Mouse (Mus musculus) gastrocnemius, postnatal 36 days (tissue): Measurements from ENCODE around the gene Zfpm1. TPM values are rescaled to one million over a fixed set of nuclear protein-coding genes. Genes with fewer than 3 reads are reported as not detected.

Experiments used
- DNase-seq, 2 experiments: peaks; one replicate each; pipeline ENCODE4 v3.0.0; 2022
- intact Hi-C: fragments of 180-260 bp; cut with DNase I; formaldehyde crosslinking; loops from one replicate; pipeline ENCODE4 v1.15.1; 2025
- long read RNA-seq, 2 experiments: library from polyadenylated mRNA; stranded (forward); transcript quantifications; one replicate each; pipeline ENCODE4 v2.0.0; 2021
- total RNA-seq, 2 experiments: library from RNA; stranded (reverse); gene quantifications; 2 replicates each; pipeline ENCODE4 v1.2.3; 2021

Gene Zfpm1
- total RNA-seq: 1 to 10 TPM; 5.6 to 8.9 TPM
- long read RNA-seq, experiment 1, partial matches to known transcripts: 1 of 3 reads
- long read RNA-seq, experiment 1, other reads (novel, unspliced or antisense): 2 of 3 reads
- long read RNA-seq, experiment 2, partial matches to known transcripts: 2 of 3 reads
- long read RNA-seq, experiment 2, other reads (novel, unspliced or antisense): 1 of 3 reads

DNA sequence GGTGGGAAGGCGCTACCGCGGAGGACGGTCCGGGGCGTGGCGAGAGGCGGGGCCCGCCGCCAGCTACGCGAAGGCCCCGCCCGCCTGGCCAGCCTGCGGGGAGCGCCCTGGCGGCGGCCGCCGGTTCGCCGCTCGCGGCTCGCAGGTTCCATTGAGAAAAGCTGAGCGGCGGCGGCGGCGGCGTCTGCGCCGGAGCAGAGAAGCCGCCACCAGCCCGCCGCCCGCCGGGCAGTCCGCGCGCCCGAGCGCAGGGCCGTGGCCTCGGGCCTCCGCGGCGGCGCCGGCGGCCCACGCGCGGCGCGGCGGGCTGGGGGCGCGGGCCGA, at the start of gene Zfpm1:
Zfpm1 (plus strand) TSS at position 107 of the 324 bp plus-strand sequence.
- DNase-seq: no peak
- intact Hi-C loops: no loop called here

- DNase-seq: peak; percentile 43 to 73
These were observed 47.9 kb upstream of the Zfpm1 start for GRCm38 (mm10) chr8:122234055-122234454.

DNA sequence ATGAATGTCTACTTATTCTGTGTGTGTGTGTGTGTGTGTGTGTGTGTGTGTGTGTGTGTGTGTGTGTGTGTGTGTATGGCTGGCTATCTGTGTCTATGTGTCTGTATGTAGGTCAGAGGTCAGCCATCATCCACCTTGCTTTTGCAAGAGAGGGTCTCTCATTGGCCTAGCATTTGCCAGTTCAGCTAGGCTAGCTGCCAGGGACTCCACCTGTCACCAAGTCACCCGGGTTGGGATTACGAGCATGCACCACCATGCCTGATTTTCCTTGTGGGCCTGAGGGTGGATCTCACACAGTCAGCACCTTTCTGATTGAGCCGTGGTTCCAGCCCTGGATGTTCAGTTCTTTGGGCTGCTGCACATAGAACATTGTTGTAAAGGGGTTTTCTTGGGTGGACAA, 45.4 kb upstream of the Zfpm1 start:
- DNase-seq: no peak
- intact Hi-C loops: no loop called here

More at GRCm38 (mm10) chr8:122234055-122234454, 47.9 kb upstream of the Zfpm1 start:
- intact Hi-C loops: loop anchor here (2.0 to 5.0 kb wide), 2 partner anchors 25 to 257 kb away; no protein-coding TSS in a partner anchor

- intact Hi-C loops: no loop called here
- no peak for DNase-seq
These were observed 43.7 kb upstream of the Zfpm1 start for GRCm38 (mm10) chr8:122238225-122238624.

GRCm38 (mm10) chr8:122238731-122239130, 43.2 kb upstream of the Zfpm1 start:
- intact Hi-C loops: no loop called here
- DNase-seq: no peak

DNA sequence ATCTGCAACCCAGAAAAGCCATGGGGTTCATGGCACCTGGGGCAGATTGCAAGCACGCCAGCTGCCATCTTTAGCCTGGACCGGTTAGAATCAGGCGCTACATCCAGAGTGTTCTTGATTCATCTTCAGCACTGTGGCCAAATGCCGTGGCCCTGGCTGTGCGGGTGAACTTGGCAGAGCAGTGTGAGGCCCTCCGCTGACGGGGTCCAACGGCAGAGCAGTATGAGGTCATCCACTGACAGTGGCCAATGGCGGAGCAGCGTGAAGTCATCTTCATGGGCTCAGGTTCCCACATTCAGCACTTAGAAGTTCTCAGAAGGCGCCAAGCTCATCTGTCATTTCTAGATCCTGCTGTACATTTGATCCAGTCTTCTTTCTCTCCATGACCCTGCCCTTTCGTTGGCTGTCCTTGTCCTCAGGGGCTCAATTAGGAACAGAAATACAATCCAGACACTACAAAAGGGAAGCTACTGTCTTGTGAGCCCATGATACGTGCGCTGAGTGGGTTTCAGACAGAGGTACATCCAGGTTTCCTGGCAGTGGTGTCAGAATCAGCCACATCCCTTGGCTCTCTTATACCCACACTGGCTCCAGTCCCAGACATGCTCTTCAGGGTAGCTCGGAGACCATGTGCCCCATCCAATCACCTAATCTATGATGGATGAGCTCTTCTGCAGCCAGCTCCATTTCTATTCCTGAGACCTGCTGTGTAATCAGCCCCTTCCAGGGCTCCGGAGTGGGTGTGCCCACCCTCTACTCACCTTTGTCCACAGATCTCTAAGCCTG, 41.5 kb upstream of the Zfpm1 start:
- intact Hi-C loops: no loop called here
- DNase-seq: peak in 1 of 2 experiments; percentile 45

GRCm38 (mm10) chr8:122243310-122243709, 38.6 kb upstream of the Zfpm1 start:
- DNase-seq: no peak
- intact Hi-C loops: no loop called here

DNA sequence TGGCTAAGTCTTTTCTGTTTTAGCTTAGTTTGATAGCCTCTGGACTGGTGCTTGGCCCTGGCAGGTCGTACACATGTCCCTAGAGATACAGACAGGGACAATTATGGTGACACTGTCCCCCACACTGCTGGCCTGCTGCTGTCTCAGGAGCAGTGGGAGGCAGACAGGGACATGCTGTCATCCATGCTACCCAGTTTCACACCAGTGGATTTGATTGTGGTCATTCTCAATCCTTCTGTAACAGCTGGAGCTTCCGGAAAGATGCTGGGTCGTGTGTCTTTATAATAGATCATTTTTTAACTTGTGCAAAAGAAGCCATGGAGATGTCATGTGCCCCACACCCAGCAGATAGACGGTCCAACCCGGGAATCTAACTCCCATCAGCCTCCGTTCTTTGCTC, 36.8 kb upstream of the Zfpm1 start:
- intact Hi-C loops: no loop called here
- DNase-seq: no peak

GRCm38 (mm10) chr8:122246257-122247211, 35.4 kb upstream of the Zfpm1 start:
- intact Hi-C loops: no loop called here
- no peak for DNase-seq

DNA sequence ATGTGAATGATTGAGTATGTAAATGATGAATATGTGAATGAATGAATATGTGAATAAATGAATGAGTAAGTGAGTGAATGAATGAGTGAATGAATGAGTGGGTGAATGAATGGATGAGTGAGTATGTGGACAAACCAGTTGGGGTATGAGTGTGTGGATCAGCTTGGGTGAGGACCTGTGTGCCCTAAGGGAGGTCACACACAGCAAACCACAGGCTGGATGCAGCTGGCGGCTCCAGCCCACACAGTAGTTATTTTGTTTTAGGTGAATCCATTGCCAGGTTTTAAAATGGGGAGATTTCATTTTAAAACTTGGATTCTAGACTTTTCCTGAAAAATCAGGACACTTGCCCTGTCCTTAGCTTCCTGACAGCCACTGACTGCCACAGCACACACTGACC, 30.2 kb upstream of the Zfpm1 start:
- intact Hi-C loops: no loop called here
- DNase-seq: no peak

GRCm38 (mm10) chr8:122252366-122252765, 29.6 kb upstream of the Zfpm1 start:
- DNase-seq: no peak
- intact Hi-C loops: no loop called here

DNA sequence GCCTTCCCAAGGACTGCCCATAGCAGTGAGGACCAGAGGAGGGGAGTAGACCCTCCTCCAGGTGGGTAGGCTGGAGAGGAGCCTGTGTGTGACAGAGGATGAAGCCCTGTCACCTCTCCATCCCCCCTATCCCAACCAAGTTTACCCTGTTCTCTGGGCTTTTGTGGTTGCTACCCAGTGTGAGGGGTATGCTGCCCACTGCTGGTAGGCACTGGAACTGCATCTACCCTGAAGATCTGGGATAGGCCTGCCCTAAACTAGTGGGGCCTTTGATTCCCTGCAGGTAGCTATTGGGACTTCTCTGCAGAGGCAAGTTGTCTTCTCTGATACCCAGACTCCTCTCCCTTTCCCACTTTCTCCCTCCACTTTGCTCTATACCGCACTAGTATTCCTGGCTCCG, 22.6 kb upstream of the Zfpm1 start:
- intact Hi-C loops: loop anchor here (2.0 kb wide), 1 partner anchor 25 kb away; no protein-coding TSS in a partner anchor
- peak; percentile 63 to 77 for DNase-seq

DNA sequence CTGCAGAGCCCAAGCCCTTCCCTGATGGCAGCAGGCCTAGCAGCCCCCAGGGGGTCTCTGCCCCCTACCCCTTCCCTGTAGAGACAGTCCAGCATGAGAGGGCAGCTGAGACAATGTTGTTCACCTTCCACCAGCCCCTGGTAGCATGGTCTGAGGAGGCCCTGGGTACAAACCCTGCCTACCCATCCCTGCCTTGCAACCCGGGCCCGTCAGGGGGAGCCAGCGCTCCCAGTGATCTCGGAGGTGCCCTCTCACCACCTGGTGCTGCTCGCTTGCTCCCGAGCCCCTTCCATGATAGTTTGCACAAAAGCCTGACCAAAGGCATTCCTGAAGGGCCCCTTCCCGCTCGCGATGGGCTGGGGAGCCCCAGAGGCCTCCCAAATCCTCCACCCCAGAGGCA, 21.2 kb upstream of the Zfpm1 start:
- no peak for DNase-seq
- intact Hi-C loops: loop anchor here (2.0 kb wide), 1 partner anchor 98 kb away; no protein-coding TSS in a partner anchor

DNA sequence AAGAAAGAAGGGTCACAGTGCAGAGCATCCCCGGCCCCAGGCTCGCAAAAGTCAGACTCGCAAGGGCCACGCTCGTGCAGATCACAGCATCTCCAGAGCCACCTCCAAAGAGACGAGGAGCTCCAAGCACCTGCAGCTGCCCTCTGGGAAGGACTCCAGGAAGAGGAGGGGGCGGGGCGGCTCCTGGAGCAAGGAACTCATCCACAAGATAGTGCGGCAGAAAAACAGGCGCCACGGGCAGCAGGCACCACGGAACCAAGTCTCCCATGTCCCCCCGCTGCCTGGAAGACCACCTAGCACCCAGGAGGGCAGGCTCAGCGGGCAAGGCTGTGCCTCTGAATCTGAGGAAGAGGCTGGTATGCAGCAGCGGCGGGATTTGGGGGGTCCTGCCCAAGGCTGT, 19.1 kb upstream of the Zfpm1 start:
- intact Hi-C loops: no loop called here

DNA sequence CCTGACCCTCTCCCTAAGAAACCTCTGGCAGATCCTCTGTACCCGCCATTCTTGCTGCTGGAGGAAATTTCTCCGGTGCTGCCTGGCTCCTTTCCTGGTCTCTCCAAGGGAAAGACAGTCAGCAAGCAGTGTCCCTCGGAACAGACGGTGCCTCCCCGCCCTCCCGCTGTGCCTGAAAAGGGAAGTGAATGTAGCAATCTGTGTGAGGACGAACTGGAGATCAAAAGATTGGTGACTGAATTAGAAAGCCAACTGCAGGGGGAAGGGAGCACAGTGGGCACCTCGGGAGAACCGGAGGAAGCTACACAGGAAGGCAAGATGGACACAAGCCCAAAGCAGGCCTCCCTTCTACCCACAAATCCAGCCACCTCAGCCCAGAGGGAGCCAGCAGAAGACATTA, 17.7 kb upstream of the Zfpm1 start:
- no peak for DNase-seq
- intact Hi-C loops: no loop called here

More for the DNA sequence above, 19.1 kb upstream of the Zfpm1 start:
- no peak for DNase-seq

DNA sequence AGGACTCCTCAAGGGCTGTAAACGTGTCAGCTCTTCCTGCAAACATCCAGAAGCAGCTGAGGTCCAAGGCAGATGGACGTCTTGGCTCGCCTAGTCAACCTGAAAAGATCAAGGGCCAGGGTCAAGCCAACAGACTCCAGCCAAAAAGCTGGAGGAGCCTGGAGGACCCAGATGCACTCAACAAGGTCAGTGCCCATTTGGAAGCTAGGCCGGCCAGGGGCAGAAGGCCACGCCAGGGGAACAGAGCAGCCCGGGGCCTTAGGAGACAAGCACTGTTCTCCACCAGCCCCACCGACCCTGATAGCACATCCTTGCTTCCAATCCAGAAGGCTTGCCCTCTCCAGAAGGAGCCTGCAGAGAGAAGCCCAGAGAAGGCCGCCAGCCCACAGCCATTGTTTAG, 16.4 kb upstream of the Zfpm1 start:
- intact Hi-C loops: no loop called here
- DNase-seq: no peak

- intact Hi-C loops: no loop called here
These were observed 15.1 kb upstream of the Zfpm1 start for GRCm38 (mm10) chr8:122266867-122267266.

DNA sequence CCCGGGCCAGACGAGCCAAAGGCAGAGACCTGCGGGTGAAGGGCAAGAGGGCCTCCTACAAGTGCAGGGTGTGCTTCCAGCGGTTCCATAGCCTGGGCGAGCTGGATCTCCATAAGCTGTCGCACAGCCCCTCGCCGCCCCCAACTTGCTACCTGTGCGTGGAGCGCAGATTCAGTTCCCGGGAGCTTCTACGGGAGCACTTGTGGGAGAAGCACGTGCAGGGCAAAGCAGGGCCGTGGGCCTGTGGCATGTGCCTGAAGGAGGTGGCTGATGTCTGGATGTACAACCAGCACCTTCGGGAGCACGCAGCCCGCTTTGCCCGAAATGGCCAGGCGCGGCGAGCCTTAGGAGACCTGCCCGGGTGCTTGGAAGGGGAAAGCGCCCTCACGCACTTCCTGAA, 13.1 kb upstream of the Zfpm1 start:
- intact Hi-C loops: loop anchor here (2.0 kb wide), 1 partner anchor 290 kb away; no protein-coding TSS in a partner anchor
- no peak for DNase-seq

More at GRCm38 (mm10) chr8:122266867-122267266, 15.1 kb upstream of the Zfpm1 start:
- no peak for DNase-seq

GRCm38 (mm10) chr8:122269404-122269803, 12.5 kb upstream of the Zfpm1 start:
- DNase-seq: peak; percentile 44 to 71

DNA sequence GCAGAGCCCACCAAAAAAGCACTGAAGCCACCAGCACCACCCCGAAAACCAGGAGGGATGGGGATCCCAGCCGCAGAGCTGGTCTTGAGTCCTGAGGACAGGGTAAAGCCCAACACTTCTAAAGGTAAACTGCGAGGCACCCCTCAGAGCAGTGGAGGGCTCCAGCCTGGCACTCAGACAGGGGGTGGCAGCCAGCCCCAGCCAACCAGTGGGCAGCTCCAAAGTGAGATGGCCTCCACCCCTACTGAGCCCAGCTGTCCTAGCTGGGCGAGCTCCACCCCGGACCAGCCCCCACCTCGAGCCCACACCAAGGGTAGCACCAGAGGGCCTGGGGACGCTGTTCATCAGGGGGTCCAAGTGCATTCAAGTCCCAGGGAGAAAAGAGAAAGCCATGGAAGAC, 11.4 kb upstream of the Zfpm1 start:
- DNase-seq: no peak
- intact Hi-C loops: no loop called here

More at GRCm38 (mm10) chr8:122269404-122269803, 12.5 kb upstream of the Zfpm1 start:
- intact Hi-C loops: loop anchor here (2.0 kb wide), 1 partner anchor 291 kb away; no protein-coding TSS in a partner anchor

GRCm38 (mm10) chr8:122273152-122273551, 8.8 kb upstream of the Zfpm1 start:
- intact Hi-C loops: loop anchor here (1.0 to 2.0 kb wide), 3 partner anchors 60 to 110 kb away; no protein-coding TSS in a partner anchor

More at GRCm38 (mm10) chr8:122273152-122273551, 8.8 kb upstream of the Zfpm1 start:
- DNase-seq: peak; percentile 65 to 78
